Mouse (Mus musculus): ENCODE results near the gene Dusp6.
"Not testable (repeated sequence)": the region's sequence is repeated elsewhere in the genome, so short reads cannot be mapped to it uniquely, and the experiment has no call there.

Dusp6 gene

GRCm38 (mm10) chr10:99262867-99263379, at the start of gene Dusp6:
Gene Dusp6 (plus strand): TSS chr10:99263231.
- peak; percentile 90 for DNase-seq

DNA sequence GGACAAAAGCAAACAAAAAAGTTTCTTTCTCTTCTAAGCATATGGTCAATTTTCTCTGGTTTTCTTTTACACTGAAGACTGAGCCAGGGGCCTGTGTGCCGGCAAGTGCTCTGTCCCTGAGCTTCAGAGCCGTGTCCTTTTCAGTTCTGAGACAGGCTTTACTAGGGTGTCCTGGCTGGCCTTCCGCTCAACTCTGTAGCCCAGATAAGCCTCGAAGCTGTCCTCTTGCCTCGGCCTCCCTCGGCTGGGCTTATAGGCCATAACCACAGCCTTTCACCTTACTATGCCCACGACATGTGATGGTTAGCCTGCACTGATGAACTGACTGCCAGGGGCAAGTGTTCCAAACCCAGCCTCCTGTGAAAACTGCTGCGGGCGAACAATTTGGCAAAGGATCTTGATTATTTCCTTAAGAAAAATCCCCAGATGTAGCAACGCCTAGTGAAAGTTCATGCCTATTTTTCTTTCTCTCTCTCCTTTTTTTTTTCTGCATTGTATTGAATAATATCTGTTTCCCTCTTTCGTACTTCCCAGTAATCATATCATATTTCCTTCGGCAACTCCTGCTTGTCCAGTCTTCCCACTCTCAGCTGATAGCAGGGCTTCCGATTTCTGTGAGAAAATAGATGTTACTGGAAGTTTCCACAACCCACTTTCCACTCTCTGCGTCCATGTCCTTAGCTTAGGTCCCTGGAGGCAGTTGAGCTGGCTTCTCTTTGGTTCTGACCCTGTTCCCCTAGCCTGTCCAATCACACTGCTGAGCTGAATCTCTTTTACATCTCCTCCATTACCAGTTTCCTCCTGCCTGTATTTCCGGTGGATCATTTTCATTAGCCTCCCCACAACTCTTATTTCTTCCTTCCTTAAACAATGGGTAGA, 48.4 kb upstream of the Dusp6 start:
- no peak for DNase-seq

GRCm38 (mm10) chr10:99216570-99216969, 46.5 kb upstream of the Dusp6 start:
- DNase-seq: not testable (repeated sequence)

GRCm38 (mm10) chr10:99221540-99221939, 41.5 kb upstream of the Dusp6 start:
- DNase-seq: no peak

- no peak for DNase-seq
Observed at GRCm38 (mm10) chr10:99222726-99223125, 40.3 kb upstream of the Dusp6 start.

- no peak for DNase-seq
Observed at GRCm38 (mm10) chr10:99224218-99224617, 38.8 kb upstream of the Dusp6 start.

- no peak for DNase-seq
Observed at GRCm38 (mm10) chr10:99226782-99227181, 36.2 kb upstream of the Dusp6 start.

DNA sequence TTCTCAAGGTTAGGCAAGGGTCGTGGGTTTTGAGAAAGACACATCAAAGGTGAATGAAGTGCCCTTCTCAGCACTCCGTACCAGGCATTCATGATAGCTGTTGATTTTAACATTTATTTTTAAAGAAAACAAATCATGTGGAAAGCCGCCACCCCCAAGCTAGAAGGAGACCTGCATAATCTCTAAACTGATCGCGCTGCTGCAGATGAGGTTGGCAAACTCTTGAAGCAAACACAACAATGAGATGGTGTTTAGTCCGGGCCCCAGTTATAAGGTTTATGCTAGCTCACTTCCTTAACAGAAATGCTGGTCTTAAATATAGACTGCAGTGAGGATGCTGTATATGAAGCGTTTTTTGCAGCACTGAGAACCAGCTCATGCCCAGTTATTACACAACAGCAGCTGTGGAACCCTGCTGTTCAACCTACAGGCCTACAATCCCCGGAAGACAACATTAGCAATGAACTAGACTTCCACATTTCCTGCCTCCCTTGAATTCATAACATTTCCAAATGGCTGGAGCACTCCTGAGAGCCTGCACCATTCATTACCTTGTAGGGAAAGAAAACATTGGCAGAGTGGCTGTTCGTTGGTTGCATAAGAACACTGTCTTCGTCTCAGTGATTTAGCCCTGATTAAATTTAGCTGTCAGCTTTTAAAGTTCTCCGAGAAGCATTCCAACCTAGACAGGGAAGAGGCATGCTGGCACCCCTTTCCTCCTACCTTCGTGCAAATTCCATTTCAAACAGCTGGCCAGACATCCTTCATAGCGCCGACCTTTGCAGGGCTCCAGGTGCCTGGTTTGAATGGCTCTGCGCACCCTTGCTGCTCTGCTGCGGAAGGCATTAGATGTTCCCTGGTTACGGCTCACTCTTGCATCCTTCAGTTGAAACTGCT, 34.8 kb upstream of the Dusp6 start:
- DNase-seq: peak; percentile 55

DNA sequence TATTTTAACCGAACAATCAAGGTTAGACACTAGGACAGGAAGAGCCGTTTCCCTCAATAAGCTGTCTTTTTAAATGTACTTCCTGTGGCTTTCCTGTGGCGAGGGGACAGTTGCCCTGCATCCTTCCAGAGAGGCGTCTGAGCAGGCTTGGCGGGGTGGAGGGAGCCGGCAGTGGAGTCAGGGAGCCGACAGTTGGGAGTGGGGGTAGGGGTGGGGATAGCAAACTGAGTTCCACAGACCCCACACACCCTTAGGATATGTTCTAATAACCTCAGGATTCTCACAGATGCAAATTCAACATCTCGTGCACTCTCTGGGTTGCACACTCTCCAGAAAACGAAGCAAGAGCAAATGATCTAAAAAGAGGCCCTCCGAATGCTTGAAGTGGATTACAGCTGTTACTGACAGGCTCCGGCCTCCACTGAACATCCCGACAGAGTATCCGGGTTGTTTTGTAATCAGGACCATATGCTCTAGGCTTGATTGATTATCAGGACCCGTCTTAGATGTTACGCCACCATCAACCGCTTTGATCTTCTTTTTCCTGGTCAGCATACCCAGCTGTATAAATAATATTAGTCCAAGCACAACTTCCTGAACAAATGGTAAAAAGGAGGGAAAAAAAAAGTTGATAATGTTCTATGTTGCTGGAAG, 33.9 kb upstream of the Dusp6 start:
- peak; percentile 44 for DNase-seq

- no peak for DNase-seq
Observed at GRCm38 (mm10) chr10:99232518-99233227, 30.4 kb upstream of the Dusp6 start.

DNA sequence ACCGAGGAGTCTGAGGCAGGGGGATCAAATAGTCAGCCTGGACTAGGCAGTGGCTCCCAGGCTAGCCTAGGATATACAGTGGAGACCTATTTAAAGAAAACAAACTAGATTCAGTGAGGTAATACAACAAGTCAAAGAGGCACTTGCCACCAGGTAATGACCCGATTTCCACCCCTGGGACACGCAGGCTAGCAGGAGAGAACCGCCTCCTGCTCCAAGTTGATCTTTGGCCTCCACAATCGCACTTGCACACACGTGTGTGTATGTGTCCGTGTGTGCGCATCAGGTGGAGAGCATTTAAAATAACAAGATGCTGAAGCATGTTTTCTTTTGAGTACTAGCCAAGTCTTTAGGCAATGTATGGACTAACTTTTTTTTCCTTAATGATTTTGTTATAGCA, 28.7 kb upstream of the Dusp6 start:
- no peak for DNase-seq

GRCm38 (mm10) chr10:99235081-99235480, 27.9 kb upstream of the Dusp6 start:
- no peak for DNase-seq

DNA sequence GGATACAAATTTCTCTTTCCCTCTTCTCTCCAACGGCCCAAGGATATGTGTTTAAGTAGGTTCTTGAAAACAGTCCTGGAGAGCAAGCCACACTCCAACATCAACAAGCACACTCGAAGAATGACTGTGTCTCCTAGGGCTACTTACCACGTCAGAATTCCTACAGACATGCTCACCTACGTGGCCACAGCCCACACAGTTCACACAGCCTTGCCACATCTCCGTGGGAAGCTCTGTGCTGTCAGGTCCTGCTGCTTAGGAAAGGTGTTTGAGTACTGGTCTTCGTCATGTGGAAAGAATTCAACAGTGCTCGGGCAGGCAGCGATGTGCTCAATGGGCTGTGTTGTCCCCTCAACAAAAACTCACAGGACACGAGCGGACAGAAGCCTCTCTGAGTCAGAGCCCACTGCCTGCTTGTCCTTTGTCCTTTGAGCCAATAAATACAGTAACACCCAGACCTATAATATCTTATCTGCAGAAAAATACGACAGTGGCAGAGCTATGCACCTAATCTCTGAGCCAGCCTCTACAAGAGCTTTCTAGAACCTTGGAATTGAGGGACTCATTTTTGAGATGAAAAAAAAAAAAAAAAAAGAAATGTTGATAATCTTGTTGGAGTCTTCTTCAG, 25.7 kb upstream of the Dusp6 start:
- DNase-seq: no peak

GRCm38 (mm10) chr10:99238537-99238936, 24.5 kb upstream of the Dusp6 start:
- DNase-seq: no peak

- DNase-seq: peak; percentile 60
Observed at GRCm38 (mm10) chr10:99241284-99241828, 21.7 kb upstream of the Dusp6 start.

GRCm38 (mm10) chr10:99241829-99242711, 21.0 kb upstream of the Dusp6 start:
- peak; percentile 73 for DNase-seq

- DNase-seq: no peak
Observed at GRCm38 (mm10) chr10:99242721-99243120, 20.3 kb upstream of the Dusp6 start.

DNA sequence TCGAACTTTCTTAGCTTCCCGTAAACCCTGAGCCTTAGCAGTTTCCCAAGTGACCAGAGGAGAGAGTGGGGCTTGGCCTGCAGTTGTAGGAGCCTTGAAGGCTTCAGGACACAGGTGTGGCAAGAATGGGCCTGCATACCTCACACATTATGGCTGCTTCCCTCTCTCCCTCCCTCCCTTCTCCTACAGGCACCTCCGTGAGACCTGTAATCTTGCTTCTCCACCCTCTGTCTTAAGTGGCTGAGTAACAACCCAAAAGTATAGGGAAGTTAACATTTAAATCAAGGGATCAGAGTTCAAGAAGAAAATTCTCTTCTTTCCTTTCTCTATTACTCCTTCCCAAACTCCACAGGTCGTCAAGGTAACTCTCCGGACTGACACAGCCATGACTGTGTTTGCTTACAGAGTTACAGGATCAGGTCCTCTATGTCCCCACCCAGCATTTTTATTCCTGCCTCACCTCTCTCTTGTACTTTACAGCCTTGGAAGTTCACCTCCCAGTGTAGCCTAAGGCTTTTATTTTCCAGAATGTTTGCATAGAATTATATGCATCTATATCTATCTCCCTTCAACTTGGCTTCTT, 19.0 kb upstream of the Dusp6 start:
- DNase-seq: no peak

DNA sequence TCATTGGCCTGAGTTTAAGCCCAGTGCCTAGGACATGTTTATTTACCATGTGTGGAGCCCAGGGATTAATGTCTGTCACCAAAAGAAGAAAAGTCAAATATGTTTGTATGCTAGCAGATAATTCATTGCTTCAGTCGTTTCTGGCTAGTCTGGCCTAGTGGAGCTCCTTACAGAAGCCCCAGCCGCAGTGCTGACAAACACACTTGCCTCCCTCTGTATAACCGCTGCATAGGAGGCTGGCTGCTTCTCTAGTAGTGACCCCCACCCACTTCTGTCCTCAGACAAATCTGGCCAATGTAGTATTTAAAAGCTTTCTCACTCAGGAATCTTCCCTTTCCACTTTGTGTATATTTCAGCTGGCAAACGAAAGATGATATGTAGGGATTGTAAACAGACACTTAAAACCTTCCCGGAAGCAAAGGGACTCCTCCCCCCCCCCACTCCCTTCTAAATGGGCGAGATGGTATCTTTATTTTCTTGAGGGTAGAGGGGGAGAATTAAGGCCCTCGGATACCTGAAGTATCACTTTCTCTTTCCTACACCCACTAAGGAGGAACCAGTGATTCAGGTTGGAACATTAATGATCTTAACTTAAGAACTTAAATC, 18.3 kb upstream of the Dusp6 start:
- DNase-seq: no peak
